Mouse (Mus musculus) brain, adult 2 months (tissue): ENCODE data around the gene Gm45140.

Source experiments
- DNase-seq: peaks from one replicate; pipeline ENCODE4 v3.0.0; 2011; ENCODE audit warnings: low read depth, low spot score

Gm45140 gene

GRCm38 (mm10) chr6:87802462-87802861, 33.1 kb downstream of the Gm45140 start:
- DNase-seq, result no peak

- DNase-seq, result no peak
These were observed 36.0 kb downstream of the Gm45140 start for GRCm38 (mm10) chr6:87799576-87799975.

GRCm38 (mm10) chr6:87797321-87797720, 38.3 kb downstream of the Gm45140 start:
- DNase-seq, result no peak

GRCm38 (mm10) chr6:87796251-87796880, 39.2 kb downstream of the Gm45140 start:
- peak; percentile 17 for DNase-seq

GRCm38 (mm10) chr6:87795385-87796150, 40.0 kb downstream of the Gm45140 start:
- peak; percentile 77 for DNase-seq

GRCm38 (mm10) chr6:87793821-87794510, 41.6 kb downstream of the Gm45140 start:
- peak; percentile 94 for DNase-seq

GRCm38 (mm10) chr6:87791826-87792225, 43.8 kb downstream of the Gm45140 start:
- DNase-seq, result peak; percentile 43

- DNase-seq, result no peak
These were observed 44.7 kb downstream of the Gm45140 start for GRCm38 (mm10) chr6:87790779-87791480.

- no peak for DNase-seq
These were observed 45.8 kb downstream of the Gm45140 start for GRCm38 (mm10) chr6:87789791-87790190.

- no peak for DNase-seq
These were observed 46.6 kb downstream of the Gm45140 start for GRCm38 (mm10) chr6:87788896-87789587.

GRCm38 (mm10) chr6:87788266-87788895, 47.2 kb downstream of the Gm45140 start:
- DNase-seq, result no peak

- DNase-seq, result no peak
These were observed 48.3 kb downstream of the Gm45140 start for GRCm38 (mm10) chr6:87787108-87787890.

GRCm38 (mm10) chr6:87786621-87787020, 49.0 kb downstream of the Gm45140 start:
- no peak for DNase-seq

GRCm38 (mm10) chr6:87784033-87784432, 51.6 kb downstream of the Gm45140 start:
- no peak for DNase-seq

GRCm38 (mm10) chr6:87780546-87781301, 54.9 kb downstream of the Gm45140 start:
- DNase-seq, result peak; percentile 17

- no peak for DNase-seq
These were observed 56.1 kb downstream of the Gm45140 start for GRCm38 (mm10) chr6:87779174-87780165.

GRCm38 (mm10) chr6:87778294-87779173, 57.1 kb downstream of the Gm45140 start:
- DNase-seq, result no peak
